Mouse (Mus musculus) limb, embryonic 11.5 days (tissue): ENCODE results near the gene Kcnj6. TPM values are rescaled to one million over a fixed set of nuclear protein-coding genes. Genes with fewer than 3 reads are reported as not detected.
"Not testable (repeated sequence)": the region's sequence is repeated elsewhere in the genome, so short reads cannot be mapped to it uniquely, and the experiment has no call there.

Experiments used
- ATAC-seq: fragments of 200-750 bp; cut with Nextera tagmentation; 2 replicates; pipeline ENCODE4 v1.8.0; 2017; ENCODE audit warnings: low read depth; ENCODE audit not compliant: insufficient number of reproducible peaks, low FRiP score, low TSS enrichment
- DNase-seq: peaks from one replicate; pipeline ENCODE4 v3.0.0-alpha.2; 2015; ENCODE audit warnings: low spot score
- H3K27ac ChIP-seq: fragments of 300-500 bp; sonication (generic); replicated peaks from 2 replicates; pipeline ENCODE4 v1.5.1; 2014; ENCODE audit warnings: low read depth, mild to moderate bottlenecking, low read length
- H3K27me3 ChIP-seq: fragments of 300-500 bp; sonication (generic); 2 replicates; pipeline ENCODE4 v1.6.1; 2014; ENCODE audit warnings: mild to moderate bottlenecking, low read length, mixed read lengths; ENCODE audit not compliant: control insufficient read depth, insufficient read depth
- H3K36me3 ChIP-seq: fragments of 300-500 bp; sonication (generic); 2 replicates; pipeline ENCODE4 v1.6.1; 2014; ENCODE audit warnings: mild to moderate bottlenecking, low read length, moderate library complexity, mixed read lengths; ENCODE audit not compliant: control insufficient read depth, insufficient read depth
- H3K4me1 ChIP-seq: fragments of 300-500 bp; sonication (generic); 2 replicates; pipeline ENCODE4 v1.6.1; 2014; ENCODE audit warnings: low read length, mixed read lengths; ENCODE audit not compliant: control insufficient read depth, insufficient read depth
- H3K4me2 ChIP-seq: fragments of 300-500 bp; sonication (generic); 2 replicates; pipeline ENCODE4 v1.6.1; 2014; ENCODE audit warnings: low read depth, mild to moderate bottlenecking, moderate library complexity; ENCODE audit not compliant: severe bottlenecking
- H3K4me3 ChIP-seq: fragments of 300-500 bp; sonication (generic); 2 replicates; pipeline ENCODE4 v1.5.1; 2014; ENCODE audit warnings: low read depth, low read length
- H3K9ac ChIP-seq: fragments of 300-500 bp; sonication (generic); 2 replicates; pipeline ENCODE4 v1.6.1; 2014; ENCODE audit warnings: mild to moderate bottlenecking, low read length
- H3K9me3 ChIP-seq: fragments of 300-500 bp; sonication (generic); 2 replicates; pipeline ENCODE4 v1.6.1; 2016; ENCODE audit warnings: low read length; ENCODE audit not compliant: control insufficient read depth
- WGBS: fragments of 180-500 bp; shearing (Covaris S2); extraction: QIAGEN DNeasy Blood & Tissue Kit; methylation state at CpG from one replicate; pipeline ENCODE4 v1.1.7; 2014; 5-methylcytosine and 5-hydroxymethylcytosine counted together
- polyA plus RNA-seq: library from polyadenylated mRNA; unstranded; fragments of >200 nt; fragmentation: Nextera tagmentation; extraction: Ambion mirVana; gene quantifications from 2 replicates; pipeline ENCODE4 v1.2.1, GENCODE M21; 2014

Kcnj6 gene
- polyA plus RNA-seq, 1 experiment from 2014 or later, result not detected

DNA sequence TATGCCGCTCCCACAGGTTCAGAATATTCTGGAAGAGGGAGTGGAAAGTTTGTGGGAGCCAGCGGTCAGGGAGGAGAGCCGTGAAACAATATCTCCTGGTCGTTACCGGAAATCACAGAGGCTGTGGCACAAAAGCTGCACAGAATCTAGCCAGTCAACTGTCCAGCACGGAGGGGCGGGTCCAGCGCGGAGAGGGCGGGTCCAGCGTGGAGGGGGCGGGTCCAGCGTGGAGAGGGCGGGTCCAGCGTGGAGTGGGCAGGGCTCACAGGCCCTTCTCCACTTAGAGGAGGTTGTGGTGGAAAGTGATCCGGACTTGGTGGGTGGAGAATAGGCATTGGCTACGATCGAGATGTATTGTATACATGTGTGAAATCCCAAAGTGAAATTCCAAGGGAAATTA is 169.3 kb downstream of the Kcnj6 start:
- H3K4me2 ChIP-seq, result no peak overlapping the region
- H3K9me3 ChIP-seq, result no peaks in the 10 kb centered on the region
- H3K27ac ChIP-seq, result no peak overlapping the region
- no peaks in the 10 kb centered on the region for H3K27me3 ChIP-seq
- no peak overlapping the region for H3K9ac ChIP-seq
- no peaks in the 10 kb centered on the region for H3K36me3 ChIP-seq
- WGBS, result 85% methylated on average over 18 of the region's 18 CpGs
- H3K4me3 ChIP-seq, result no peak overlapping the region
- no peak for ATAC-seq
- no peaks in the 10 kb centered on the region for H3K4me1 ChIP-seq
- DNase-seq, result no peak

DNA sequence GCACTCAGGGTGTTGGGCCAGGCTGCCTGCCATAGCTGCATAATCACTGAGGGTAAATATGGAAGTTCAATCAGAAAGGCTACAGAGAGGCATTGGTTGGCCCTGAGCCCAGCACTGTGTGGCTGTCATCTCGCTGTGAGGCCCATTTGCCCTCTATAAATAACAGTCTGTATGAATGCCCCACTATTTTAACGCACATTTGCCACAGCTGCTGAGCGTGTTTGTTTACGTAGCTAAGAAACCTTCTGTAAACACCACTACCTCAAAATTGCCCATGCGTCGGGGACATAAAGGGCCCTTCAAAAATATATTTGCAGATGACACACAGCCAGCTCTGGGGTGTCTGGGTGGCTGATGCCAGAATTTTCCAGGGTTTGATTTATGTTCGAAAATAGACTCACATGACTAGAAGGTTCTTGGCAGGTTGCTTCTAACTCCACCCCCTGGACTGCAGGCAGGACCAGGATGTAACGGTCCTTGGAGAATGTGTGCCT is 170.4 kb downstream of the Kcnj6 start:
- no peak overlapping the region for H3K9ac ChIP-seq
- DNase-seq, result no peak
- H3K4me1 ChIP-seq, result no peaks in the 10 kb centered on the region
- no peaks in the 10 kb centered on the region for H3K9me3 ChIP-seq
- no peak for ATAC-seq
- WGBS, result 76% methylated on average over 8 of the region's 8 CpGs
- H3K4me3 ChIP-seq, result no peak overlapping the region
- H3K27me3 ChIP-seq, result no peaks in the 10 kb centered on the region
- H3K4me2 ChIP-seq, result no peak overlapping the region
- no peak overlapping the region for H3K27ac ChIP-seq
- H3K36me3 ChIP-seq, result no peaks in the 10 kb centered on the region

DNA sequence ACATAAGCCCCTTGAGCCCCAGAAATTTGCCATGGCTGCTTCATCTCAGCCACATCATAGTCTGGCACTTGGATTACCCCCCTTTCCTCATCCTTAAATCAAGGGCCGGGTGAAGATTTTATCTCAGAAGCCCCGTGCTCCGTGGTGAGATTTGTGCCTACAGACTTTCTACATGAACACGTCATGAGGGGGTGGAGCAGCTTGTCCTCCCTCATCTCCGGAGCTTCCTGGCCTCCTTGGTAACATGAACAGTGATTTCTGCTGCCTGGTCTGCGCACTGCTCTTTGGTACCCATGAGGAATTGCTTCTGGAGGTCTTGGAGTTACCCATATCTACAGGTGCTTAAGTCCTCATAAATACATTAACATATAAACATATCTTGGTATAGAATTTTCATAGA is 172.2 kb downstream of the Kcnj6 start:
- WGBS, result 84% methylated on average over 6 of the region's 6 CpGs
- no peak overlapping the region for H3K27ac ChIP-seq

DNA sequence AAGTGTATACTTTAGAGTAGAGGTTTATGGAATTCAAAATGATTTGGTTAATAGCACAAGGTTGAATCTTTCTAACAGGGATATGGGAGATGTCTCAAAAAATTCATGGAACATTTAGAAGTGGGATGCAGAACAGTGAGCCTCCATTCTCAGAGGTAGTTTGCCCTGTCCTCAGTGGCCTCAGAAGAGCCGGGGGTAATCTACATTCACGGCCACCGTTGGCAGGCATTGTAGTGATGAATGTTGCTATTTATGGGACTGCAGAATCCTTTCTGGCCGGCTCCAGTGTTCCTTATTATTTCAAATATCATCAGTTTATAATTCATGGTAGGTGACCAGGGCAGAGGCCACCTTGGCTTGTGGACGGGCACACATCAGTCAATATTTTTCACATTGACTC is 174.9 kb downstream of the Kcnj6 start:
- DNase-seq, result no peak
- H3K4me1 ChIP-seq, result no peaks in the 10 kb centered on the region
- no peaks in the 10 kb centered on the region for H3K27me3 ChIP-seq
- no peaks in the 10 kb centered on the region for H3K9me3 ChIP-seq
- 82% methylated on average over 5 of the region's 5 CpGs for WGBS
- no peak overlapping the region for H3K9ac ChIP-seq
- no peak overlapping the region for H3K27ac ChIP-seq
- no peak for ATAC-seq
- H3K36me3 ChIP-seq, result no peaks in the 10 kb centered on the region
- H3K4me2 ChIP-seq, result no peak overlapping the region
- H3K4me3 ChIP-seq, result no peak overlapping the region

More for the DNA sequence above, 172.2 kb downstream of the Kcnj6 start:
- Histone ChIP-seq H3K9me3 (no peaks in the 10 kb centered on the region), H3K4me1 (no peaks in the 10 kb centered on the region), H3K4me2 (no peak overlapping the region), H3K36me3 (no peaks in the 10 kb centered on the region), H3K9ac (no peak overlapping the region), H3K4me3 (no peak overlapping the region), H3K27me3 (no peaks in the 10 kb centered on the region)
- DNase-seq, result no peak
- ATAC-seq, result no peak

DNA sequence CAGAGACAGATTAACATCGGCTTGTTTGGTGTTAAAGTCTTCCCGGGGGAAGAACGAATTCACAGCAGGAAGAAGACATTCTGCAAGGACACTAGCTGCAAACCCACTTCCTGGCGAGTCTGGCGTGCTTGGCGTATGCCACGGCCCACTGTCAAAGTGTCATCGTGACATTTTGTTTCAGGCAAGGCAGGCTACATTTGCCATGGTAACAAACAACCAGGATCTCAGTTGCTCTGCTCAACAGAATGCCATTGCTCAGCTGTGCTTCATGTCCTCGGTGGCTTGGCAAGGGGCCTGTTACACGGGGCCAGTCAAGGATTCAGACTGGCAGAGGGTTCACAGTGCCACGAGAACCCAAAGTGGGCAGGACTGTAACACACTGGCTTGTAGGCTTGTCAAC is 175.9 kb downstream of the Kcnj6 start:
- no peak overlapping the region for H3K4me3 ChIP-seq
- 89% methylated on average over 11 of the region's 11 CpGs for WGBS
- no peak for ATAC-seq
- H3K4me2 ChIP-seq, result no peak overlapping the region
- DNase-seq, result no peak
- no peaks in the 10 kb centered on the region for H3K27me3 ChIP-seq
- no peak overlapping the region for H3K27ac ChIP-seq
- H3K36me3 ChIP-seq, result no peaks in the 10 kb centered on the region
- H3K9ac ChIP-seq, result no peak overlapping the region
- no peaks in the 10 kb centered on the region for H3K9me3 ChIP-seq
- H3K4me1 ChIP-seq, result no peaks in the 10 kb centered on the region

DNA sequence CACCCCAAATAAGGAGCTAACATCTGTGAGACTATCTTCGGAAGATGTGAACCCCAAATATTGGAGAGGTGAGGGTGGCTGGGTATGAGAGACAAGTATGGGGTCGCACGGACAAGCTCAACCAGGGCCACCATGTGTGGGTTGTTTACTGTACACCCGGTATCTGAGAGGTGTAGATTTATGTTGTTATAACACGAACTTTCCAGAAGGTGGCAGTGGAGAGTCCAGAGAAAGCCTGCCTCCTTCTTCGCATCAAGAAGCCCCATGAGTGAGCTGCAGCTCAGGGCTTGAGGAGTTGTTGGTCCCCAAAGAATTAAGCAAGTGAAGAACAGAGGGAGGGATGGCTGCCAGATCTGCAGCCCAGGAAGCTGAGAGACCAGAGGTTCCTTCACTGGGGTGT is 181.1 kb downstream of the Kcnj6 start:
- no peak overlapping the region for H3K4me2 ChIP-seq
- H3K27ac ChIP-seq, result no peak overlapping the region
- no peak overlapping the region for H3K4me3 ChIP-seq
- H3K9ac ChIP-seq, result no peak overlapping the region
- H3K27me3 ChIP-seq, result no peaks in the 10 kb centered on the region
- H3K9me3 ChIP-seq, result peaks cover 4% of the 10 kb centered on the region
- ATAC-seq (no peak), DNase-seq (peak; percentile 51)
- 27% methylated on average over 6 of the region's 6 CpGs for WGBS
- H3K36me3 ChIP-seq, result no peaks in the 10 kb centered on the region
- no peaks in the 10 kb centered on the region for H3K4me1 ChIP-seq

DNA sequence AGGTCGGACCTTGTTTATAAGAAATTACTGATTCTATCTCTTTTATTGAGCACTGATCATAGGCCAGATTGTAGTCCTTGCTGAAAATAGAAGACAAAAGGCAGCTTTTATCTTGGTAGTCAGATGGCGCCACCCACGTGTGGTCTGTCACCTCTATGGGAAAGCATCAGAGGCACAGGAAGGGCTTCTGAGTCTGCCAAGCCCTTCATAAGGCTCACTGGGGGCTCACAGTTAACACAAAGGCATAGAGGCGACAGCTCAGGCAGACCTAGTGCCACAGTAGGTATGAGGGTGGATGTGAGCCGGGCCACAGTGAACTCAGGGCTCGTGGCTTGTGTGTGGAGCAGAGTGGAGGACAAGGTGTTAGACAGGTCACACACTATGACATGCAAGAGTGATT is 181.6 kb downstream of the Kcnj6 start:
- whole genome bisulfite sequencing, result 82% methylated on average over 6 of the region's 6 CpGs
- peaks cover 4% of the 10 kb centered on the region for H3K9me3 ChIP-seq
- no peaks in the 10 kb centered on the region for H3K4me1 ChIP-seq
- no peak for ATAC-seq
- H3K4me3 ChIP-seq, result no peak overlapping the region
- no peak overlapping the region for H3K4me2 ChIP-seq
- H3K27ac ChIP-seq, result no peak overlapping the region
- no peak overlapping the region for H3K9ac ChIP-seq
- H3K27me3 ChIP-seq, result no peaks in the 10 kb centered on the region
- H3K36me3 ChIP-seq, result no peaks in the 10 kb centered on the region
- no peak for DNase-seq

DNA sequence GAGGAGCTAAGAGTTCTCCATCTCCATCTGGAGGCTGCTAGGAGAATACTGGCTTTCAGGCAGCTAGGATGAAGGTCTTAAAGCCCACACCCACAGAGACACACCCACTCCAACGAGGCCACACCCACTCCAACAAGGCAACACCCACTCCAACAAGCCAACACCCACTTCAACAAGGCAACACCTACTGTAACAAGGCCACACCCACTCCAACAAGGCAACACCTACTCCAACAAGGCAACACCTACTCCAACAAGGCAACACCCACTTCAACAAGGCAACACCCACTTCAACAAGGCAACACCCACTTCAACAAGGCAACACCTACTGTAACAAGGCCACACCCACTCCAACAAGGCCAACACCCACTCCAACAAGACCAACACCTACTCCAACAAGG is 188.2 kb downstream of the Kcnj6 start:
- not testable (repeated sequence) for H3K9ac ChIP-seq, H3K36me3 ChIP-seq, DNase-seq, H3K4me3 ChIP-seq, H3K27me3 ChIP-seq, H3K27ac ChIP-seq, H3K4me1 ChIP-seq, ATAC-seq, H3K4me2 ChIP-seq, H3K9me3 ChIP-seq
- WGBS, result 24% methylated on average over 1 of the region's 1 CpGs

DNA sequence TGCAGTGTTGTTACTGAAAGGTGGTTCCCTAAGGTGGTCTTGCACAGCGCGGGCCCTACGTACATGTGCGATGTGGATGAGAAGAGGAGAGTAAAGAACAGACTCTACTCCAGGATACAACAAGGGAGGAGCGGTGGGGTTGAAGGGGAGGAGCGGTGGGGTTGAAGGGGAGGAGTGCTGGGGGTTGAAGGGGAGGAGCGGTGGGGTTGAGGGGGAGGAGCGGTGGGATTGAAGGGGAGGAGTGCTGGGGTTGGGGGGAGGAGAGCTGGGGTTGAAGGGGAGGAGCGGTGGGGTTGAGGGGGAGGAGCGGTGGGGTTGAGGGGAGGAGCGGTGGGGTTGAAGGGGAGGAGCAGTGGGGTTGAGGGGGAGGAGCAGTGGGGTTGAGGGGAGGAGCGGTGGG is 199.3 kb downstream of the Kcnj6 start:
- Histone ChIP-seq H3K9me3 (no peaks in the 10 kb centered on the region), H3K36me3 (no peaks in the 10 kb centered on the region), H3K27me3 (no peaks in the 10 kb centered on the region), H3K4me3 (no peak overlapping the region), H3K9ac (no peak overlapping the region), H3K4me1 (no peaks in the 10 kb centered on the region), H3K4me2 (no peak overlapping the region), H3K27ac (no peak overlapping the region)
- 85% methylated on average over 9 of the region's 12 CpGs for WGBS
- DNase-seq (no peak), ATAC-seq (no peak)
